In genomic region chr5:76612867-76613499, GRCm38 (mm10) we compare ENCODE assay signal across 29 mouse cellular contexts. TPM values are rescaled to one million over a fixed set of nuclear protein-coding genes. Genes with fewer than 3 reads are reported as not detected.
DNase-seq lines count a peak whose midpoint lies in the region; ATAC-seq lines count a peak whose summit lies in the region.
"Had no signal": no experiment of that assay in that cellular context is flagged by ENCODE, and none has a peak within 500 bp of the region (broad histone marks: within the 10 kb centered on the region; RNA-seq: fewer than 3 reads in every experiment).

No protein-coding gene starts in this region.

- H3K27me3 ChIP-seq in intestine, embryonic 14.5 days (replicated peaks; ENCODE audit: control insufficient read depth, insufficient read depth, low read length), result no peaks in the 10 kb centered on the region
- no peaks in the 10 kb centered on the region for H3K27me3 ChIP-seq in intestine, embryonic 16.5 days (replicated peaks; ENCODE audit: control insufficient read depth, insufficient read depth, low read length)
- H3K27me3 ChIP-seq in embryonic facial prominence, embryonic 15.5 days, result no peaks in the 10 kb centered on the region
- H3K27me3 ChIP-seq in limb, embryonic 12.5 days, result no peaks in the 10 kb centered on the region
- H3K27me3 ChIP-seq in neural tube, embryonic 13.5 days, result no peaks in the 10 kb centered on the region
- H3K27me3 ChIP-seq: heart, embryonic 13.5 days; hindbrain, embryonic 15.5 days; liver, embryonic 13.5 days; megakaryocyte, embryonic 14.5 days; midbrain, embryonic 15.5 days; stomach, embryonic 15.5 days had no signal

- 79% methylated on average over 6 of the region's 6 CpGs for WGBS in intestine, embryonic 14.5 days
- WGBS in intestine, embryonic 16.5 days, result 66% methylated on average over 6 of the region's 6 CpGs
- WGBS in embryonic facial prominence, embryonic 15.5 days, result 62% methylated on average over 6 of the region's 6 CpGs
- WGBS in limb, embryonic 12.5 days, result 67% methylated on average over 6 of the region's 6 CpGs
- WGBS in neural tube, embryonic 13.5 days, result 37% methylated on average over 6 of the region's 6 CpGs

- peaks cover 82% of the 10 kb centered on the region for H3K36me3 ChIP-seq in intestine, embryonic 14.5 days (ENCODE audit: control insufficient read depth, insufficient read depth, low read length)
- no peaks in the 10 kb centered on the region; the same call in 1 of the 2 replicates for H3K36me3 ChIP-seq in intestine, embryonic 16.5 days (ENCODE audit: control insufficient read depth, insufficient read depth, low read length)
- peaks cover 65% of the 10 kb centered on the region for H3K36me3 ChIP-seq in embryonic facial prominence, embryonic 15.5 days
- peaks cover 83% of the 10 kb centered on the region for H3K36me3 ChIP-seq in limb, embryonic 12.5 days
- peaks cover 71% of the 10 kb centered on the region for H3K36me3 ChIP-seq in neural tube, embryonic 13.5 days

- DNase-seq in intestine, embryonic 14.5 days (ENCODE audit: low spot score), result no peak
- no peak for DNase-seq in adrenal gland, adult 2 months
- DNase-seq: adrenal gland, postnatal 36 days; B cell, adult 2 months; cerebellum, adult 18-20 months; cerebellum, postnatal 10 days; heart, postnatal 10 days; kidney, adult 2 months; kidney, postnatal 36 days; left cerebral cortex, postnatal 4 days; liver, embryonic 13.5 days; lung, adult 18-20 months; lung, postnatal 4 days; retina, postnatal 1 day; right cerebral cortex, postnatal 25 days had no signal

- H3K4me2 ChIP-seq in intestine, embryonic 14.5 days (ENCODE audit: low read length), result no peak overlapping the region
- H3K4me2 ChIP-seq in intestine, embryonic 16.5 days (ENCODE audit: low read depth, low read length), result no peak overlapping the region
- H3K4me2 ChIP-seq in embryonic facial prominence, embryonic 15.5 days (replicated peaks), result no peak overlapping the region
- H3K4me2 ChIP-seq in limb, embryonic 12.5 days, result no peak overlapping the region
- no peak overlapping the region for H3K4me2 ChIP-seq in neural tube, embryonic 13.5 days
- H3K4me2 ChIP-seq: heart, embryonic 13.5 days; hindbrain, embryonic 15.5 days; liver, embryonic 13.5 days; midbrain, embryonic 15.5 days; stomach, embryonic 15.5 days had no signal

- peak; percentile 58; the same call in 1 of the 2 replicates for ATAC-seq in intestine, embryonic 14.5 days (replicated peaks; ENCODE audit: low FRiP score, low TSS enrichment, low read depth)
- ATAC-seq in intestine, embryonic 16.5 days, result no peak
- ATAC-seq in embryonic facial prominence, embryonic 15.5 days (ENCODE audit: insufficient number of reproducible peaks, low FRiP score, low TSS enrichment, low read depth), result no peak
- no peak for ATAC-seq in limb, embryonic 12.5 days (ENCODE audit: insufficient number of reproducible peaks, insufficient read depth, low FRiP score, low TSS enrichment, low read depth)
- ATAC-seq in neural tube, embryonic 13.5 days (ENCODE audit: low read depth), result peak; percentile 53; the same call in 1 of the 2 replicates
- ATAC-seq: forebrain, embryonic 14.5 days; inflammation-experienced regulatory T-cells, adult 6 months; lung, postnatal 0 days; midbrain, embryonic 15.5 days had no signal

- H3K9ac ChIP-seq in intestine, embryonic 14.5 days (ENCODE audit: low read length), result no peak overlapping the region
- no peak overlapping the region for H3K9ac ChIP-seq in intestine, embryonic 16.5 days (ENCODE audit: low read depth, low read length)
- no peak overlapping the region for H3K9ac ChIP-seq in embryonic facial prominence, embryonic 15.5 days
- no peak overlapping the region for H3K9ac ChIP-seq in limb, embryonic 12.5 days (replicated peaks)
- H3K9ac ChIP-seq in neural tube, embryonic 13.5 days, result no peak overlapping the region
- H3K9ac ChIP-seq: heart, embryonic 13.5 days; hindbrain, embryonic 15.5 days; liver, embryonic 13.5 days; midbrain, embryonic 15.5 days; stomach, embryonic 15.5 days had no signal

- no peaks in the 10 kb centered on the region for H3K4me1 ChIP-seq in intestine, embryonic 14.5 days (replicated peaks; ENCODE audit: control insufficient read depth, insufficient read depth, low read length)
- H3K4me1 ChIP-seq in intestine, embryonic 16.5 days (ENCODE audit: control insufficient read depth, insufficient read depth, low read length), result no peaks in the 10 kb centered on the region
- no peaks in the 10 kb centered on the region for H3K4me1 ChIP-seq in embryonic facial prominence, embryonic 15.5 days
- H3K4me1 ChIP-seq in limb, embryonic 12.5 days (replicated peaks), result no peaks in the 10 kb centered on the region
- no peaks in the 10 kb centered on the region for H3K4me1 ChIP-seq in neural tube, embryonic 13.5 days (replicated peaks)
- H3K4me1 ChIP-seq: heart, embryonic 13.5 days; hindbrain, embryonic 10.5 days; hindbrain, embryonic 15.5 days; liver, embryonic 13.5 days; midbrain, embryonic 15.5 days; stomach, embryonic 15.5 days had no signal

- no peak overlapping the region for H3K4me3 ChIP-seq in intestine, embryonic 14.5 days (ENCODE audit: low read depth, low read length)
- H3K4me3 ChIP-seq in intestine, embryonic 16.5 days (ENCODE audit: low read length), result no peak overlapping the region
- H3K4me3 ChIP-seq in embryonic facial prominence, embryonic 15.5 days (replicated peaks), result no peak overlapping the region
- no peak overlapping the region for H3K4me3 ChIP-seq in limb, embryonic 12.5 days (replicated peaks)
- no peak overlapping the region for H3K4me3 ChIP-seq in neural tube, embryonic 13.5 days
- H3K4me3 ChIP-seq: heart, embryonic 13.5 days; hindbrain, embryonic 10.5 days; hindbrain, embryonic 15.5 days; layer of hippocampus, adult 2 months; liver, embryonic 13.5 days; megakaryocyte, embryonic 14.5 days; midbrain, embryonic 15.5 days; stomach, embryonic 15.5 days had no signal

- H3K27ac ChIP-seq in intestine, embryonic 14.5 days (ENCODE audit: low read depth), result no peak overlapping the region
- no peak overlapping the region for H3K27ac ChIP-seq in intestine, embryonic 16.5 days (ENCODE audit: low read length)
- H3K27ac ChIP-seq in embryonic facial prominence, embryonic 15.5 days (replicated peaks), result peak overlapping the region; percentile 44; the same call in 1 of the 2 replicates
- H3K27ac ChIP-seq in limb, embryonic 12.5 days, result peak overlapping the region; percentile 12; the same call in 1 of the 2 replicates
- H3K27ac ChIP-seq in neural tube, embryonic 13.5 days (replicated peaks), result no peak overlapping the region
- H3K27ac ChIP-seq: heart, embryonic 13.5 days; hindbrain, embryonic 10.5 days; hindbrain, embryonic 15.5 days; layer of hippocampus, adult 2 months; liver, embryonic 13.5 days; midbrain, embryonic 15.5 days; stomach, embryonic 15.5 days had no signal

- H3K9me3 ChIP-seq in intestine, embryonic 14.5 days (ENCODE audit: control insufficient read depth, low read length), result no peaks in the 10 kb centered on the region
- no peaks in the 10 kb centered on the region for H3K9me3 ChIP-seq in intestine, embryonic 16.5 days (ENCODE audit: control insufficient read depth, low read length)
- no peaks in the 10 kb centered on the region for H3K9me3 ChIP-seq in embryonic facial prominence, embryonic 15.5 days (replicated peaks)
- H3K9me3 ChIP-seq in limb, embryonic 12.5 days, result no peaks in the 10 kb centered on the region
- no peaks in the 10 kb centered on the region for H3K9me3 ChIP-seq in neural tube, embryonic 13.5 days
- H3K9me3 ChIP-seq: heart, embryonic 13.5 days; hindbrain, embryonic 10.5 days; hindbrain, embryonic 15.5 days; liver, embryonic 13.5 days; midbrain, embryonic 15.5 days; stomach, embryonic 15.5 days had no signal

RNA-seq across cellular contexts. Expression of gene Cep135, which starts 24.5 kb away (rescaled TPM):
- polyA plus RNA-seq in intestine, embryonic 14.5 days (2014; fragmentation: Nextera tagmentation; extraction: Ambion mirVana), result 8.2 and 8.4 TPM in 2 replicates
- 3.9 and 4.8 TPM in 2 replicates for polyA plus RNA-seq in intestine, embryonic 16.5 days (2015; fragmentation: Nextera tagmentation; extraction: Ambion mirVana)
- polyA plus RNA-seq in embryonic facial prominence, embryonic 15.5 days (2015; fragmentation: Nextera tagmentation; extraction: Ambion mirVana), result 7.2 and 8.0 TPM in 2 replicates
- 11.0 and 11.4 TPM in 2 replicates for polyA plus RNA-seq in limb, embryonic 12.5 days (2016; fragmentation: Nextera tagmentation; extraction: Ambion mirVana)
- polyA plus RNA-seq in neural tube, embryonic 13.5 days (2015; fragmentation: Nextera tagmentation; extraction: Ambion mirVana), result 3.6 and 5.1 TPM in 2 replicates
- total RNA-seq in adrenal gland, adult 2 months (2021), result 1 to 10 TPM; 3.8 to 4.9 TPM
- 0.46 and 0.53 TPM in 2 replicates for polyA plus RNA-seq in adrenal gland, adult 2 months (2012; rRNA removed)

RNA-seq across cellular contexts. Expression of gene C530008M17Rik, which starts 43.3 kb away (rescaled TPM):
- 15.9 and 16.2 TPM in 2 replicates for polyA plus RNA-seq in intestine, embryonic 14.5 days (2014; fragmentation: Nextera tagmentation; extraction: Ambion mirVana)
- polyA plus RNA-seq in intestine, embryonic 16.5 days (2015; fragmentation: Nextera tagmentation; extraction: Ambion mirVana), result 10.6 and 11.1 TPM in 2 replicates
- polyA plus RNA-seq in embryonic facial prominence, embryonic 15.5 days (2015; fragmentation: Nextera tagmentation; extraction: Ambion mirVana), result 16.9 and 17.0 TPM in 2 replicates
- polyA plus RNA-seq in limb, embryonic 12.5 days (2016; fragmentation: Nextera tagmentation; extraction: Ambion mirVana), result 22.0 and 31.9 TPM in 2 replicates
- 58.5 and 62.3 TPM in 2 replicates for polyA plus RNA-seq in neural tube, embryonic 13.5 days (2015; fragmentation: Nextera tagmentation; extraction: Ambion mirVana)
- total RNA-seq in adrenal gland, adult 2 months (2021), result 10 to 100 TPM in 1 of 2 experiments, 1 to 10 TPM in 1; 6.3 to 16.4 TPM
- 3.7 and 14.1 TPM in 2 replicates for polyA plus RNA-seq in adrenal gland, adult 2 months (2012; rRNA removed)

Comparison
In these comparisons a context has a peak if more than half of its experiments do, and no peak if none do; other contexts are left out.
1. ATAC-seq: peak in intestine, embryonic 14.5 days (single experiment) and neural tube, embryonic 13.5 days (single experiment); none in intestine, embryonic 16.5 days (single experiment), embryonic facial prominence, embryonic 15.5 days (single experiment) and limb, embryonic 12.5 days (single experiment).
2. H3K27ac ChIP-seq: peak in embryonic facial prominence, embryonic 15.5 days (single experiment) and limb, embryonic 12.5 days (single experiment); none in intestine, embryonic 14.5 days (single experiment), intestine, embryonic 16.5 days (single experiment) and neural tube, embryonic 13.5 days (single experiment).